Mouse (Mus musculus) lung, postnatal 36 days (tissue): Measurements from ENCODE around the gene Esyt1.
"Not testable (repeated sequence)": the region's sequence is repeated elsewhere in the genome, so short reads cannot be mapped to it uniquely, and the experiment has no call there.

Experiments
- DNase-seq: peaks from one replicate; pipeline ENCODE4 v3.0.0; 2022; ENCODE audit warnings: mixed read lengths

Gene Esyt1

DNA sequence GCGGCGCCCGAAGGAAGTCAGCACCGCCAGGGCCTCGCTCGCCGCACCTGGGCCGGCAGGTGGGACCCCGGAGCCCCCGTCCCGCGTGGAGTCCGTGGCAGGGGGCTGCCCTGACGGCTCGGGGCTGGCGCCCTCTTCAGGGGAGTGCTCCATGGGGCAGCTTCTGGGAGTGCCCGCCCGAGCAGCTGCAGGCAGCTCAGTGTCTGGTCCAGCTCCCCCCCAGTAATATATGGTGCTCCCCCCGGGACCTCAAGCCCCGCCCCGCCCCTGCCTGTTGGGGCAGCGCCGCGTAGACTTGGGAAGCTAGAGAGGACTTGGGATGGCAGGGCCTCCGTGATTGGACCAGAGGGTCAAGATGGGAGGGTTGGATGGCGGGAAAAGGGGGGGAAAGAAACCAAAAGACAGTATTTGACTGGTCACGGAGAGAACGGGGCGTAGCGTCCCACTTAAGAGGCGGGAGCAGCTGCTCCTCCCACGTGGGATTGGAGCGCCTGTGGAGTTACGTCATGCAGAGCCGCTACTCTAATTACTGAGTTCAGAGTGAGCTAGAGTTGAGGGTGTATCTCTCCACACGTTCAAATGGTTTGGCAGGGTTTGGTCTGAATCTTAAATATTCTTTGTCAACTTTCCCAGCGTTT, at the start of gene Esyt1:
Esyt1 (minus strand) TSS at position 201 of the 638 bp plus-strand sequence.
- DNase-seq, result peak; percentile 99

DNA sequence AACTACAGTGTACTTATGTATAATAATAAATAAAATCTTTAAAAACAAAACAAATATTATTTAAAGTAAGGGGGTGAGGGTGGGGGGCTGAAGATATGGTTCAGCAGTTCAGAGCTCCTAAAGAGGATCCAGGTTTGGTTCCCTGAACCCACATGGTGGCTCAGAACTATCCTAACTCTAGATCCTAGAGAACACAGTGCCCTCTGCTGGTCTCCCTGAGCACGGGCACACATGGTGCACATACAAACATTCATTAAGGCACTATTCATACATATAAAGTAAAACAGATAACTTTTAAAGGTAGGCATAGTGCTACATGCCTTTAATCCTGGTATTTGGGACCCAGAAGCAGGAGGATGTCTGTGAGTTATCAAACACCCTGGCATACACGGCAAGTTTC, 49.4 kb upstream of the Esyt1 start:
- no peak for DNase-seq

DNA sequence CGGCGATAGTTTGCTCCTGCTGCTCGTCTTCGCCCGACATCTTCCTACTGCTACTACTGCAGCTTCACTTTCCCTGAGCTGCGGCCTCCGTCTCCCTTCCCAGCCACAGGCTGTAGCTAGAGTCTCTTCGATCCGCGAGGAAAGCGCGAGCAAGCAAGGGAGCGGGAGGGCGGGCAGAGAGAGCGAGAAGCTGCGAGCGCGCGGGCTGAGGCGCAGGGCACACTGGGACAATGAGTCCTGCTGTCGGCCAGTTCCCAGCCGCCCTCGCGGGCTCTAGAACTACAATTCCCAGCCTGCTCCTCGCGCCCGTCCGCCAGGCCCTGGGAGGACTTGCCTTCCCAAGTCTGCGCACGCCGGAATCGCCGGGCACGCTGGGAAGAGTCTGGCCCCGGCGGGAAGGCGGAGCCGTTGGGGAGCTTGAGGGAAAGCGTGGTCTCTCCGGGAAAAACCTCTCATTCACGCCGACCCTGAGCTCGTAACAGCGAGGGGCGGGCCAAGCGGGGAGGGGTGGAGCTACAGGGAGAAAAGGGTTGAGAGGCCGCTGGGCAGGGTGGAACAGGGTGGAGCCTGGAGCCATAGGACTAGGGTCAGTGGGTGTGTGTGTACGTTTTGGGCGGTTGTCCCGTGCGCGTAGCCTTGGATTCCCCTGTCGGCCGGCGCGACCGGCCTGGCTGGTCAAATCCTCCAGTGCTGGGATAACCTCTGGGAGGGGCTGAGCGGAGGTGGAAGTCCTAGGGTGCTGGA, 40.3 kb upstream of the Esyt1 start, which contains the start of gene Pa2g4:
Pa2g4 (minus strand) TSS at position 200 of the 744 bp plus-strand sequence.
- DNase-seq, result peak; percentile 98

DNA sequence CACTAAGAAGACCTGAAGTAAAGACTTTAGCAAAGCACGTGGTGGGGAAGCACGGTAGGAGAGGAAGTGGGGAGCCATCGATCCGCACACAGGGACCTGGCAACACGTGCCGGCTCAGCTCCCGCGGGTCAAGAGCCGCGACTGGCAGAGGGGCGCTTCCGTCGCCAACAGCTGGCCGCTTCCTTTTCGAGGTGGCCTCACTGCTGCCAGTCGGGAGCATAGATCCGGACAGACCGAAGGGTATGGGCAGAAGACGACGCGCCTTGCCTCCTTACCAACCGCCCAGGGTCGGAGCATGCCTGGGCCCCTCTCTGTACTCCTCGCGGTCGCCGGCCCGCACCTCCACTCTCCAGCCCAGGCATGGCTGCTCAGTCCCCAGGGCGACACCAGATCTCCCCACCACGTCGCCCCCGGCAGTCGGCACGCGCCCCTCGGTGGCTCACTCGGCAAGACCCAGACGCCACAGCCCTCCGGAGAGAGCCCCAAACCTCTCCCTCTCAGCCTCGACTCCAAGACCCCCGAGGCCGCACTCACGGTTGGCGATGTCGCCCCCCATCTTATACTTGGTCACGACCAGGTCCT, 39.6 kb upstream of the Esyt1 start:
- DNase-seq, result peak; percentile 40

DNA sequence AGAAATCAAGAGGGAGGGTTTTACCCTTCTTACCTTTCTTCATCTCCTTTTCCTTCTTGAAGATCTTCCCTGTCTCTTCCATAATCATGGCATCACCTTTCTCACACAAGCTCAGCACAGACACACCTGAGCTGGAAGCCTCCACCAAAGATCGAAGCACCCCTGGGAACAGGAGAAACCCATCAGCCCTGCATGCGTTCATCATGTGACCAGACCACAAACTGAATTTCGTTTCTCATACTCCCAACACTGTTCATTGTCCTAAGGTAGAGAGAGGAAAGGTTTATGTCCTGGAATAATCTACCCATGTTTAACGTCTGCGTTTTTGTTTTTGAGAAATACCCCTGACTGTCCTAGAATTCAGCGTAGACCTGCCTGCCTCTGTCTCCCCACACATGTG, 37.9 kb upstream of the Esyt1 start:
- DNase-seq, result no peak

GRCm38 (mm10) chr10:128556963-128557362, 31.3 kb upstream of the Esyt1 start:
- no peak for DNase-seq

- DNase-seq, result peak; percentile 19
Measured at GRCm38 (mm10) chr10:128556286-128556685, 30.6 kb upstream of the Esyt1 start.

- not testable (repeated sequence) for DNase-seq
Measured at GRCm38 (mm10) chr10:128555567-128555966, 29.9 kb upstream of the Esyt1 start.

DNA sequence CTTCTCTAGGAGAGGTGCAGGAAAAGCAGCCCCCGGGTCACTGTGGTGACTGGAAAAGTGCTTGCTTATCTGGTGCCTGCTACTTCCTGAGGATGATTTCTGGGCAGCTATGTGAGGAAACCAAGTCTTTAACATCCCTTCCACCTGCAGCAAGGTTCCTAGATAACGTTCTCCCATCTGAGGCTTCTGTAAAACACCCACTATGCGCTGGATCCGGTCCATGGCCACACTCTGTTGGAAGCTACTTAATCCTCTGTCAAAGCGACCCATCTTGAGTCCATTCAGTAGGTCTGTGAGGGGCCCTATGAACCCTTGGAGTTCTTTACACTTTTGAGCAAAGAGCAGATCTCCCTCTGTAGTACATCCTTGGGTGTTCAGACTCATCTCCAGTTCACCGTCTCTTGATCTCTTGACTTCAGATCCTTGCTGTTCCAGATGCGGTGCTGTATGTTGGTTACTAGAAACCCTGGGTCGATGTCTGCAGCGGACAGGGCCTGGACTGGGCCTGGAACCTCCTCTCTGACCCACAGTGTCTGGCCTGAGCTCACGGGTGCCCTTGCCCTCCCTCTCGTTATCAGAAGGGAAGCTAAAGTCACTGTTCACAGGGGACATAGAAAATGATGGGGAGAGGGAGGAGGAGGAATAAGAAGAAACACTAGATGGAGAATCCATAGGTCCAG, 24.6 kb upstream of the Esyt1 start:
- DNase-seq, result not testable (repeated sequence)

GRCm38 (mm10) chr10:128549682-128550057, 24.0 kb upstream of the Esyt1 start:
- not testable (repeated sequence) for DNase-seq

DNA sequence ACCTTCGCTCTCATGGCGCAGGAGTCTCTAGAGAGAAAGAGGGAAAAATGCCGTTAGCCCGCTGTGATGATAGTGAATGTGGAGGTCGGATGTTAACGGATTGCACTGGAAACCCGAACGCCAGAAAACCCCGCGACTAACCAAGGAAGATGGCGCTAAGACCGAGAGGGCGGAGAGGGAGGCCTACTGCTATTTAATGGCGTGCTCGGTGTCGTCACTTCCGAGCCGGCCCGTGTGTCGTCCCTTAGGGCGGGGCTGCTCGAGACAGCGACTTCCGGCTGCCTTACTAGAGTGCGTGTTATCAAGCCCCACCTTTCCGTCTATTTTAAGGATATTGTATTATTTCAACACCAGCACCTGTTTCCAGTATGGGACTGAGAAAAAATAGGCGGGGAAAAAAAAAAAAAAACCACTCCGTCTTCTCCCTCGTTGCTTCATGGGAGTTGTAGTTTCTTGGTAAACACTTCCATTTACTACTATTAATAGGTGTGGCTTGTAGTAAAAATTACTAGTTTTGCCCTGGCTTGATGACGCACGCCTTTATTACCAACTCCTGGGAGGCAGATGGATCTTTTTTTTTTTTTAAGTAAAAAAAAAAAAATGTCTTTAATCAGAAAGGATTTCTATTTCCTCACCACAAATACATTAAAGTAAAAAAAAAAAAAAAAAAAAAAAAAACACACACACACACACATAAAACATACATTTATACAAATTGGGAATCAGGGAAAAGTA, 23.4 kb upstream of the Esyt1 start, which contains the start of gene Rpl41:
Rpl41 (minus strand) TSS at position 359 of the 735 bp plus-strand sequence.
- DNase-seq, result peak; percentile 98

DNA sequence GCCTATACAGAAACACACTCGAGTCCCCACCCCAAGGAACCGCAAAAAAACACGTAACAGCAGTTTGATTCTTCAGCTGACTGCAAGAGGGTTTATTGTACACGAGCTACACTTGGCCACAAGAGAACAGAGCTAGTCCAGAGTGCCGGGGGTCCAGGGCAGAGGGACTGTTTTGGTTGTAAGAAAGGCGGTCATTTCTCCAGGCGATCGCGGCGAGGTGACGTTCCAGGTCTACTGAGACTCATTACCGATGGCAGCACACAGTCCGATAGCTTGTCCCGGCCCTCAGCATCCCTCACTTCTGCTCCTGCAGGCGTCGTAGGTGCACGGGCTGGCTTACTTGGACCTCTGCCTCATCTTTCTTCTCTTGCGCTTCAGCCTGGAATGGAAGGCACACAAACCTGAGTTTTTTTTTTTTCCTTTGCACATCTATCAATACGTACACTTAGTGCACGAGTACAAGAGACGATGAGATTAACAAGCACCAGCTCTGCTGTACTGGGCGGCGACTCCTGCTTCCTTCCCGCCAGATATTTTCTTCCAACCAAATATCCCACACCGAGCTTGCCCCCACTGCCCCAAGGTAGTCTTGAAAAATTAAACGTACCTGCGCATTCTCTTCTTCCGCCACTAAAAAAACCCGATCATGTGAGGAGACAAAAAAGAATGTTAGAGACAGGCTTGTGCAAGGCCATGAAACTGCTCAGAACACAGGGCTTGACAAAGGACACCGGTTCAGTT, 22.6 kb upstream of the Esyt1 start:
- DNase-seq, result not testable (repeated sequence)

DNA sequence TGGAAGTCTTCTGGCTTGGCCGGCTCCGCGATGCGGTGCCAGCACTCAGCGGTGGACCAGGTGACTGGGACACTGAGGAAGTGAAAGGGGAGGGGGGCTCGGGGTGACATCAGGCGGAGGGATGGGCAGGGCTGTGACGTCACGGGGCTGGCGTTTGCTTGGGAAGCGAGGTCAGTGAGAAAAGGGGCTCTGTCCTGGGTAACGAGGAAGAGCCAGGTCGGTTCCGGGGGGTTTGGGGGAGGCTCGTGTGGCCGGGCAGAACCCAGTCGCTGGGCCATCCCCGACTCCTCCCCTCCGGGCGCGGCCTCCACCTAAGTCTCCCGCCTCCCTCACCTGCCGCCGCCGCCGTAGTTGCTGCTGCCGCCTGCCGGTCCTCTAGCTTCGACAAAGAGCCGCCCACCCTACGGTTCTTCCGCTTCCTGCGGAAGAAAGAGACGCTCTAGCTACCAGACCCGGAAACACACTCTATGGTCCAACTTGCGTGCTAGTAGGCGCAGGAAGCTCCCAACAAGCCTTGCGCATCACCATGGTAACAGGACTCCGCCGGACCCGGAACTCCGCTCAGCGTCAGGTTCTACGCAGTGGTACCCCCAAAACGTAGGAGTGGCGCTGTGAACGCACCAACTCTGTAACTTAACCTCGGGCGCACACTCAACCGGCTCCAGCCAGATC, 21.8 kb upstream of the Esyt1 start, which contains the start of gene Zc3h10:
Zc3h10 (minus strand) TSS at position 414 of the 672 bp plus-strand sequence.
- peak; percentile 97 for DNase-seq

GRCm38 (mm10) chr10:128546787-128547186, 21.1 kb upstream of the Esyt1 start:
- DNase-seq, result no peak

- DNase-seq, result peak; percentile 64
Measured at GRCm38 (mm10) chr10:128546361-128546760, 20.7 kb upstream of the Esyt1 start.

- DNase-seq, result no peak
Measured at GRCm38 (mm10) chr10:128545570-128545898, 19.9 kb upstream of the Esyt1 start.

DNA sequence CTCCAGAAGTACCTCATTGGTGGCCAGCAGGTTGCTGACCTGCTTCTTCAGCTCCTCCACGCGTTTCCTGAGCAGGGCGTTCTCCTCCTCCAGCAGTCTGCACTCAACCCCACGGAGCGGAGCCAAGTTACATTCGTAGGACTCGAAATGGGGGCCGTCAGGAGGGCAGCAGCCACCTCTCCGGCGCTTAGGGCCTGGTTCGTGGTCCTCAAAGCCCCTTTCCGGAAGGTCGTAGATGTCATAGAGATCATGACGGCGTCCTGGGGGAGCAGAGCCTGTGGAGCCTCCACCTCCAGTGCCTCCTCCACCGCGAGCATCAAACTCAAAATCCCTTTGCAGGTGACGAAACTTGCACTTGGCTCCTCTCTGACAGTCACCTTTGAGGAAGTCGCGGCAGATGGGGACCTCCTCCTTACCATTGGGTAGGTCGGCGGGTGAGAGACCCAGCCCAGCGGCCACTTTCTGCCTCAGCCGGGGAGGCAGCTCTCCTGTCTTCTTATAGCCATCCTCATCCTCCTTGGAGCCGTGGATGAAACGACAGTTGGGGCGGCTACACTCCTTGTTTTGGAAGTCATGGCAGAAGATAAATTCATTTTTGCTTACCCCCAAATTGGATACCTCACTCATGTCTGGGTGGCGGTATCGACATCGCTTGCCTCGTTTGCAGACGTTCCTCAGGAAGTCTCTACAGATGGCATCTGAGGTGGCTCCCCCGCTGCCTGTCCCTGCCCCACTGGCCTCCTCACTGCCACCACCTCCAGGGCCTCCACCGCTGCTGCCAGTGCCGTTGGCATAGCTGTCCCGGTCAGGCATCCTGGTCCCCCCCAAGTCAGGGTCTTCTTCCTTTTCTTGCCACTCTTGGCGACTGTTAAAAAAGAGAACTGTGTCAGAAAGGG, 19.3 kb upstream of the Esyt1 start:
- no peak for DNase-seq

DNA sequence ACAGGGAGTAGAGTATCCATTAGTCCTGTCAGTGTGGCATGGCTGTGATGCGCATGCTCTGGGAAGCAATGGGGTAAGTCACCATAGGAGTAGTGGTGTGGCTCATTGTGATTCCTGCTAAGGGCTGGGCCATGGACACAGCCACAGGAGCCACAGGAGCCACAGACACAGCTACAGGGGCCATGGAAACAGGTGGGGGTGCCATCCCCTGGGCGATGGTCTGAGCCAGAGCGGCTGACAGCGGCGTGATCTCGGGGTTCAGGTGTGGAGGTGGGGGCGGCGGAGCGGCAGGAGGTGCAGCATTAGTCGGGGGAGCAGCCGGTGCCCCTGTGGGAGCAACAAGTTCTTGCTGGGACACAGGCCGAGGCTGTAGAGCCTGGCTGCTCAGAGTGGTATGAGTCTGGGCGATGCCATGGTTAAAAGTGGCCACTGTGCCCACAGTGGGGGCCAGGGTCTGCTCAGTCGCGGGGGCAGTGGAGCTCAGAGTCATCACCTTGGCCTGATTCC, 18.5 kb upstream of the Esyt1 start:
- DNase-seq, result no peak

DNA sequence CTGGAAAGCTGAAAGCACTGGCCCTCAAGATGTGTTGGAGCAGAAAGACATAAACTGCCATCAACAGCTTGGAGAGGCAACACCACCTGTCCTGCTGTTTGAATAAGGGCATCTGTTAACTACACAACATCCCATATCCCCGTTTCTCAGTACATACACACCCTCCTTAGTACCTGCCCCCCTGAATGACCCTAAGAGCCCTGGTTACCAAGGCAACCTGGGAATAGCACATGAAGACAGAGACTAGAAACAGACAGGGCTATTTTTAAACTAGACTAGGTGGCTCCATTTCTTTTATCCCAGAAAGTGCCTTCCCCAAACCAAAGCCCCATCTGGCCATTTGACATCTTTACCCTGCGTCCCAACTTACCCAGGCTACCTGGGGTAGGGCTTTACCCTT, 17.4 kb upstream of the Esyt1 start:
- no peak for DNase-seq

GRCm38 (mm10) chr10:128538340-128538870, 12.7 kb upstream of the Esyt1 start:
- DNase-seq, result no peak
